Mouse (Mus musculus): ENCODE measurements around the gene Phyhipl. TPM values are rescaled to one million over a fixed set of nuclear protein-coding genes. Genes with fewer than 3 reads are reported as not detected.

Phyhipl gene
- polyA plus RNA-seq (2015; fragmentation: Nextera tagmentation; extraction: Ambion mirVana) = 2.3 and 2.6 TPM in 2 replicates

- DNase-seq (ENCODE audit: low spot score) = no peak
Observed at GRCm38 (mm10) chr10:70655828-70656227, at the start of gene Phyhipl. TSS of gene Phyhipl (minus strand) at chr10:70655965.

GRCm38 (mm10) chr10:70703211-70703610, 47.4 kb upstream of the Phyhipl start:
- DNase-seq (ENCODE audit: low spot score) = no peak

- DNase-seq (ENCODE audit: low spot score) = no peak
Observed at GRCm38 (mm10) chr10:70699581-70699980, 43.8 kb upstream of the Phyhipl start.

GRCm38 (mm10) chr10:70698014-70698413, 42.2 kb upstream of the Phyhipl start:
- DNase-seq (ENCODE audit: low spot score) = no peak

- no peak for DNase-seq (ENCODE audit: low spot score)
Observed at GRCm38 (mm10) chr10:70696748-70697585, 41.2 kb upstream of the Phyhipl start.

- DNase-seq (ENCODE audit: low spot score) = no peak
Observed at GRCm38 (mm10) chr10:70689346-70689745, 33.6 kb upstream of the Phyhipl start.

- DNase-seq (ENCODE audit: low spot score) = no peak
Observed at GRCm38 (mm10) chr10:70688881-70689280, 33.1 kb upstream of the Phyhipl start.

- no peak for DNase-seq (ENCODE audit: low spot score)
Observed at GRCm38 (mm10) chr10:70686941-70687703, 31.4 kb upstream of the Phyhipl start.

GRCm38 (mm10) chr10:70686505-70686904, 30.7 kb upstream of the Phyhipl start:
- no peak for DNase-seq (ENCODE audit: low spot score)

GRCm38 (mm10) chr10:70683508-70683907, 27.7 kb upstream of the Phyhipl start:
- no peak for DNase-seq (ENCODE audit: low spot score)

GRCm38 (mm10) chr10:70677946-70678345, 22.2 kb upstream of the Phyhipl start:
- no peak for DNase-seq (ENCODE audit: low spot score)

GRCm38 (mm10) chr10:70656272-70656671, 507 bp upstream of the Phyhipl start:
- DNase-seq (ENCODE audit: low spot score) = no peak

- no peak for DNase-seq (ENCODE audit: low spot score)
Observed at GRCm38 (mm10) chr10:70654655-70655054, 1.1 kb downstream of the Phyhipl start.

- no peak for DNase-seq (ENCODE audit: low spot score)
Observed at GRCm38 (mm10) chr10:70654139-70654538, 1.6 kb downstream of the Phyhipl start.

- DNase-seq (ENCODE audit: low spot score) = no peak
Observed at GRCm38 (mm10) chr10:70651769-70652648, 3.8 kb downstream of the Phyhipl start.

- no peak for DNase-seq (ENCODE audit: low spot score)
Observed at GRCm38 (mm10) chr10:70648831-70649230, 6.9 kb downstream of the Phyhipl start.

- DNase-seq (ENCODE audit: low spot score) = no peak
Observed at GRCm38 (mm10) chr10:70643131-70643530, 12.6 kb downstream of the Phyhipl start.

- DNase-seq (ENCODE audit: low spot score) = no peak
Observed at GRCm38 (mm10) chr10:70640896-70641596, 14.7 kb downstream of the Phyhipl start.

- DNase-seq (ENCODE audit: low spot score) = no peak
Observed at GRCm38 (mm10) chr10:70640075-70640737, 15.6 kb downstream of the Phyhipl start.

All from thymus, postnatal 0 days (tissue).